Mouse (Mus musculus) gastrocnemius, postnatal 14 days (tissue): ENCODE data around the gene Gk5. TPM values are rescaled to one million over a fixed set of nuclear protein-coding genes. Genes with fewer than 3 reads are reported as not detected.

Experiments used
- DNase-seq: peaks from one replicate; pipeline ENCODE4 v3.0.0; 2021; ENCODE audit warnings: mixed read lengths
- intact Hi-C: fragments of 180-260 bp; cut with DNase I; formaldehyde crosslinking; loops from one replicate; pipeline ENCODE4 v1.15.1; 2025; ENCODE audit warnings: low total_unique reads
- total RNA-seq, 2 experiments: library from RNA; stranded (reverse); gene quantifications; 2 replicates each; pipeline ENCODE4 v1.2.3; 2021

Gk5 gene
- total RNA-seq, 2 experiments from 2014 or later: 2.7 to 3.3 TPM

DNA sequence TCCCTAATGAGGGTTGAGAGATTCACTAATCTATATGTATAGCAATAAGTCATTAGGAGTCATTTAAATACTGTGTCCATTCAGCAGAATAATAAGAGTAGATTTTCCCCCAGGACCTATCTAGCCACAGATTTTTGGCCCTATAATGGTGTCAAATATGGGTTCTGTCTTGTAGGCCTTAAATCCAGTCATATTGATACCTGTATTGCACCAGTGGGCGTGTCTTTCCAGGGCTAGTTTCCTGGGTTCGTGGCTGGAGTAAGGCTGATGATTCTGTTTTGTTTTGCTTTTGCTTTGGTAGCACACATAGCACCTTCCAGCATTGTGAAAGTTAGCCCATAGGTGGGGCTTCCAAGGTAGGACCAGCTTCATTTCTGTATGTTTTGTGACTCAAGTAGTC, 95.0 kb downstream of the Gk5 start:
- no peak for DNase-seq
- intact Hi-C loops: no loop called here

DNA sequence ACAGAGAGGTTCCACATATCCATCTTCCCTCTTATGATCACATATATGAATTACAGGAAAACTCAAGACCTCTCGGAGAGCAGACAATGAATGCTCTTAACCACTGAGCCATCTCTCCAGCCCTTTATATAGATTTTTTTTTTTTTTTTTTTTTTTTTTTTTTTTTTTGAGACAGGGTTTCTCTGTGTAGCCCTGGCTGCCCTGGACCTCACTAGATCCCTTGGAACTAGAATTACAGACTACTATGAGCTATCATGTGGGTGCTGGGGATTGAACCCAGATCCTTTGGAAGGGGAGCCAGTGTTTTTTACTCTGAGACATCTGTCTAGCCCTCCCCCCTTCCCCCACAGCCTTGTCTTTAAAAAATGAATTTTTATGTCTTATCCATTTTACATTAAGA, 98.1 kb downstream of the Gk5 start:
- DNase-seq: no peak
- intact Hi-C loops: no loop called here

DNA sequence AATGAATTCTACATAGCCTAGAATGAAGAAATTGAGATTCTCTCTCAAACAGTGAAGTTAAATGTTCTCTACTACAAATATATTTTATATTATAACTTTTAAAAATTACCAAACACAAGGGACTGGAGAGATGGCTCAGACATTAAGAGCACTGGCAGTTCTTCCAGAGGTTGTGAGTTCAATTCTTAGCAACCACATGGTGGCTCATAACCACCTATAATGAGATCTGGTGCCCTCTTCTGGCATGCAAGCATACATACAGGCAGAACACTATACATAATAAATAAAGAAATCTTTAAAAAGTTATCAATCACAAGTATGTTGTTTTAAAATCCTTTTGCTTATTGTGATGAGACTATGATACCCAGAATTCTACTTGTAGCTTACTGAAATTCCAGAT, 98.6 kb downstream of the Gk5 start:
- intact Hi-C loops: no loop called here
- DNase-seq: no peak

DNA sequence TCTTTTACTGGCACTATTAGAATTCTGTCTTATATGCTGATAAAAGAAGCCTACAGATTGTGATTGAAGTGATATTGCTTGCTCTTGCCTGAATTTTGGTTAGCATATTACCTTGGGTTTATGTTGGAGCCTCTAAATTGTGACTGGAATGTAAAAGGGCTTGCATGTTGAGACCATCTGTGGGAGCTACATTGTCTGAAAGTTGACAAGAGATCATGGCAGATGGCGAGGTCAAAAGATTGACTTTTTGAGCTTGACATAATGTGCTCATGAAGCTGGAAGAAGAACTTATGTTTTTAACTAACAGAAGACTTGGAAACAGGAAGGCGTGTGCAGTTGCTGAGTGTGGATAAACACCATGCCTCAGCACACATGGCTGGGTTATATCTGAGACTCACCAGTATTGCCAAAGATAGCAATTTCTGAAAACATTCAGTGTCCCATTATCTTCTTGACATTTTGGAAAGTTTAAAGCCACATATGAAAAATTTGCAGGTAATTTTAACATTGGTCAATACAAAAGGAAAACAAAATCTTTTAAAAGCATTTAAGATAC, 100.0 kb downstream of the Gk5 start:
- no peak for DNase-seq
- intact Hi-C loops: no loop called here

DNA sequence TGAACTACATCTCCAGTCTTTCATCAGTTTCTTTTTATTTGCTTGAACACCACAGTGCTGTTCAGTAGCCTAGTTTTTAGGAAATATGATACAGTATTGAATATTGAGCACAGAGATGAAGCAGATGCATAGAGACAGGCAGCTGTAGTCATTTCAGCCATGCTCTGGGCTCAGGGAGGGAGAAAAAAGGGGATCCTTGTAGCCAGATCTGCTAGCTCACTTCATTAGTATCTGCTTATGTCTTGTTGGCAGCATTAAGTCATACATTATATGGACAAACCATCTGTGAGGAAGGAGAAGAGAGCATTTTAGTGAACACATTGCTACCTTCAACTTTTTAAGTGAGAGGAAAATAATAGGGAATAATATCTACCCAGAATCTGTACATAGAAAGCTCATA, 101.3 kb downstream of the Gk5 start:
- DNase-seq: no peak
- intact Hi-C loops: no loop called here

DNA sequence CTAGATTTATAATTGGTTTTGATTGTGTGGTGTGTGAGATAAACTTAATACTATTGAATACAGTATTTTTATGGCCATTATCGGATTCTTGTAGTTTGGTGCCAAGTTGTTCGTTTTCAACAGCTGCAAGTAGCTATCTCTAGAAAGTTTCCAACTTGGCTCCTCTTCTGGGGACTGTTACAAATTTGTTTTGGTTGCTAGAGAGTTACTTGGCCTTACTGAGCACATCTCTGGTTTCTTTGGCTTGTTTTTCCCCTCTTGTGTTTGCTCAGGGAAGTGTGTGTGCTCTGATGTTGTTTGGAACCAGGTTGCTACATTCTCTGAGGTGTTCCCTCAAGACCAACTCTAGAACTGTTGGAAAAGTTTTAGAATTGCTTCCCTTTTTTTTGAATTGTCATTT, 104.1 kb downstream of the Gk5 start:
- DNase-seq: no peak
- intact Hi-C loops: no loop called here

DNA sequence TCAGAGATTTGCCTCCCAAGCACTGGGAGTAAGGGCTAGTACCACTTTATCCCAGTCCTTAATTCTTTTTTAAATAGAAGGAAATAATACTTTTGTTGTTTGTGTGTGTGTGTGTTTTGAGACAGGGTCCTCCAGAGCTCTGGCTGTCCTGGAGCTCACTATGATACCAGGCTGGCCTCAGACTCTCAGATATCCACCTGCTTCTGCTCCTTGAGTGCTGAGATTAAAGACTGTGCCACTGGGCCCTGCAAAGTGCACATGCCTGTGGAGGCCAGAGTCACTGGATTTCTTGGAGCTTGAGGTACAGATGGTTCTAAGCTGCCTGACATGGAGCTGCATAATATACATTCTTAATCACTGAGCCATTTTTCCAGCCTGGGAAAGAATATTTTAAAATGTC, 109.1 kb downstream of the Gk5 start:
- DNase-seq: no peak
- intact Hi-C loops: no loop called here

DNA sequence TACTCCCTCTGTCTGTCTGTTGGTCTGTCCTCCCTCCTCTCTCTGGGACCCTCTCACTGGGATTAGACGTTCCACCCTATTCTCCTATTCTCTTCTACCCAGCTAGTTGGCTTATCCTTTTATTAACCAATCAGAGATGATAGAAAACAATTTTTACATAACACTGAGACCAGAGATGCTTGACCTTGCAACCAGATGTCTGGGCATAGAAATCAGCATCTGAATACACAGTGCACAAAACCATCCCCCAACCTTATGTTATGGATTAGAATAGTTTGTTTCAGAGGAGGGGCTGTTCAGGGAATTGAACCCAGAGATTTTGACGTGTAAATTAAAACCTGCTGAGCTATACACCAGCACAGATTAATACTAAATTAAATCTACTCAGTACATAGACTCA, 111.1 kb downstream of the Gk5 start:
- DNase-seq: no peak
- intact Hi-C loops: no loop called here

Other genes starting within 250 kb of the Gk5 start
- gene Xrn1, start 164.6 kb upstream of the Gk5 start, total RNA-seq: 10 to 100 TPM; 10.3 to 11.0 TPM
- gene Tfdp2, start 76.9 kb downstream of the Gk5 start, total RNA-seq: 10 to 100 TPM; 32.6 to 46.7 TPM
- gene Atp1b3, start 245.1 kb downstream of the Gk5 start, total RNA-seq: 10 to 100 TPM; 43.7 to 49.2 TPM